Mouse (Mus musculus): ENCODE results near the gene Inava.

Gene Inava

DNA sequence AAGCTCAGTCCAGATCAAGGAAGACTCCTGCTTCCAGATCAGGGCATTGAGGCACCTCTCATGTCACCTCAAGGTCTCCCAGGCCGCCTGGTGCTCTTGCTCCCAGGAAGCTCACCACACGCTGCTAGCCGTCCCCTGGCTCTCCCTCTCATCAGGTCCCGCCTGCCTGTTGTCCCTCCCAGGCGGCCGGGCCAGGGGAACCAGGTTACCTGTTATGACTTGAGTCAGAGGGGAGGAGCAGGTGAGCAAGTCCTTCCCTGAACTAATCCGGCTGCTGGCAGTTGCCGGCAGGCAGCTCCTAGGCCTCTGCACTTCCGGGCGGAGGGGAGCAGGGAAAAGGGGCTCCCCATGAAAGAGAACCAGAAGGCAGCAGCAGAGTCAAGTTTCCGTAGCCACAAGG is 3.9 kb downstream of the Inava start:
- DNase-seq, result no peak

GRCm38 (mm10) chr1:136229040-136229373 is 5.1 kb downstream of the Inava start:
- DNase-seq, result no peak

GRCm38 (mm10) chr1:136228328-136229039 is 5.6 kb downstream of the Inava start:
- no peak for DNase-seq

- DNase-seq, result no peak
Measured at GRCm38 (mm10) chr1:136227870-136228269, 6.2 kb downstream of the Inava start.

DNA sequence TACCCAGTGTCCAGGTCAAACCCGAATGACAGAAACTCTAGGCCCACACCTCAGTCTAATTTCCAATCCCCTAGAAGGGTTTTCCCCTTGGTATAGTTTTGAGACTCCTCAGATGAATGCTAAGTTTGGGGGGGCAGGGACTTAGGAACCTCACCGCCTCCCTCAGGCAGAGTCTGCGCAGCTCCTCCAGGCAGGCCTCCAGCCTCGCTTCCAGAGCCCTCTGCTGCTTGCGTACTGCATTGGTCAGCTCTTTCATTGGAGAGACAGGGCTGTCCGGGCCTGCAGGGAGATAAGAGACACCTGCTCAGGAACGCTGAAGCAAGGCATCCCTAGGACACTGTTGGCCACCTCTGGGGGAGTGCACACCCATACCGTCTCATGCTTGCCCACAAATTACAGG is 7.4 kb downstream of the Inava start:
- DNase-seq, result no peak

GRCm38 (mm10) chr1:136225846-136226245 is 8.2 kb downstream of the Inava start:
- no peak for DNase-seq

DNA sequence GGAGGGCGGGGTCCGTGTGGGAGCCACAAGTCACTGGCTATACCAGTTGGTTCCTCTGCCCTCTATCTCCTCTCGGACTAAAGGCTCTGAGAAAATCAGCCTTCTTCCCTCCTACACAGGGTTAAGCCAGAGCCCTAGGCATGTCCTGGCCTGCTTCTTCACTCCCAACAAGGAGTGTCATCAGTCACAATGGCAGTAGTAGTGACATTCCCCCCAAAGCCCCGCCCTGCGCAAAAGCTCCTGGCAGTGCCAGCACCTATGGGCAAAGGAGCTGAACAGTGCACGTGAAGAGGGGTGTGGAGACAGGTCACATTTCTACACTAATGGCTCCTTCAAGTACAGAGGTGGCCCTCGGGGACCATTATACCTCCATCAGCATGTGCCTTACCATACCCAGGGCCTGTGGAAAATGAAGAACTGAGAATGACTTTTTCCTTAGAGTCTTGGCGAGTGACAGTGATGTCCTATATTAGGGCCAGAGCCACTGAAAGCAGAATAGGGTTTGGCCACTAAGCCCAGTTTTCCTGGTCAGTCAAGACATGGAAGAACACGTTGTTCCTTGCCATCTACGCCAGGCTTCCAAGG is 10.2 kb downstream of the Inava start:
- DNase-seq, result no peak

DNA sequence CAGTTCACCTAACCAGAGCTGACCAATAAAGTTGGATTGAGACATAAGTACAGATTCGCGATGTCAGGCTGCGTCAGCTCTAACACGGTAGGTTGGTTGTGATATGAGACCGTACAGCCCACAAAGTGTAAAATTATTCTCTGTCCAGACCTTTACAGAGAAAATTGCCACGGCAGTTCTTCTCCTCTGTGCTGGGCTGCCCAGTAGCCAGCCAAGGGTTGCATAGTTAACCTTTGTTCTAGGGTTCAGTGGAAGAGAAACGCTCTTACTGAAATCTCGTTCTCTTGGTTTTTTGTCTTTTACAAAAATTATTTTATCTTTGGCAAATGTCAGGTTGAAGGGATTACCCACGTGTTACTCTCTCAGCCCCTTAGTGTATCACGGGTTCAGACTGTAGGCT is 11.7 kb downstream of the Inava start:
- DNase-seq, result no peak

DNA sequence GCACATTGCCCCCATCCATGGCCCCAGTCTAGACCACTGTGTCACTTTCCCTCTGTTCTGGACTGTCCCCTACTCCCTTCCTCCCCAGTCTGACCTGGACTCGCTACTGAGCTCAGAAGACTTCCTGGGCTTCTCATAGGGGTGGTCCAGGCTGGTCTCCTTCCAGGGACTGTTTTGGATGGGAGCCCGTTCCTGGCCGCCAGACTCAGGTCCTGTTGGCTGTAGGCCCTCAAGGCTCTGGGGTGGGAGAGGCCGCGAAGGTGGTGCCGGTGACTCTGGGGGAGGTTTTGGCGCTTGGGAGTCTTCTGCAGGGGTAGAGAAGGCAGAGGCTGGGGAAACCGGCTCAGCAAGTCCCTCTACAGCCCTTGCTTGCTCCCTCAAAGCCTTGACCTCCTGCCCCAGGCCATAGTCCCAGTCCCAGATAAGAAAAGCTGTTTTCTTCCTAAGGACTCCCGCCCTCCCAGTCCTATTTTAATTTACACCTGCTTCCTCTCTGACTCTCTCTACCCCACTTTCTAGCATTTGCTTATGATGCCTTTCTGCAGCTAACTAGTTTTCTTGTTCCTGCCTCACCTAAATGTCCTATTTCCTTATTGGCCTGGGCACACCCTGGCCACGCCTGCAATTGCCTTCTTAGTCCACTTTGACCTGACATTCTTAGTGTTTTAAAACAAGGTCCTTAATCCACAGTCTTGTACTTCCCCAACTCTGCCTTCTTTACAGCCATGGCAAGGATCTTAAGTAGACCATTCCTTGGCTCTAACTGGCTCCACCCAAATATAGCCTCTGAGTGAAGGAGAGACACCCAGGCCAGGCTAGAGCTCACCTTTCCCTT is 13.8 kb downstream of the Inava start:
- DNase-seq, result no peak

DNA sequence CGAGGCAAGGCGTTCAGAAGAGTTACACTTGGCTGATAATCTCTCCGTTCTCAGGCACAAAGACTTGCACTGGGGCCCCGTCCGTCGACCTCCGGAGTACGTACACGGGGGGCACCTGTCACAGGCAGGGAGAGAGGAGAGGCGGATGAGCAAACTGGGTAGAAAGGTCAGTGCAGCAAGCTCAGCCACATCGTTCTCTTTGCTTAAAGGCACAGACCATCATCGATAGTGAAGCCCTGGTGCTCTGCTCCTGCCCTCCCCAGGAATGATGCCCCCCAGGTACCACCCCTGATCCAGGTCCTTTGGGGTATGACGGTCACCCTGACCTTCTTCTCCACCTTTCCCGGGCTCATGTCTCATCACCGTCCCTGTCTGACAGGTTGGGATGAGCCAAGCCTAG is 19.8 kb downstream of the Inava start:
- DNase-seq, result no peak

DNA sequence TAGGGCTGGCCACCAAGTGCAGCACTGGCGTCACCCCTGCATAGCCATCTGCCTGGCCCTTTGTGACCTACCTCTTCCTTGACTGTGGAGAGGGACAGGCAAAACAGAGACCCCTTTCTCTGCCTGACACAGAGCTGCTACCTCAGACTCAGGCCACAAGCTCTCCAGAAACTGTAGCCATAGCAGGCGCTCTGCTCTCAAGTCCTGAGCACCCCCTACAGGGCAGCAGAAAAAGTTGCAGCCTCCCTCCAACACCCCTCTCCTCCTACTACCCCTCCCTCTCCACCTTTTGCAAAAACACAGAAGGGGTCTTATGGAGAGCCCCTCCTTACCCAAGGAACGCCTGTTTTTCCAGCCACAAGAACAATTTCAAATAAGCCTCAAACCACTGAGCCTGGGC is 21.3 kb downstream of the Inava start, which contains the start of gene Mroh3:
Gene Mroh3, minus strand, starts transcription at position 26 of the 400 bp plus-strand sequence.
- peak; percentile 50 for DNase-seq

DNA sequence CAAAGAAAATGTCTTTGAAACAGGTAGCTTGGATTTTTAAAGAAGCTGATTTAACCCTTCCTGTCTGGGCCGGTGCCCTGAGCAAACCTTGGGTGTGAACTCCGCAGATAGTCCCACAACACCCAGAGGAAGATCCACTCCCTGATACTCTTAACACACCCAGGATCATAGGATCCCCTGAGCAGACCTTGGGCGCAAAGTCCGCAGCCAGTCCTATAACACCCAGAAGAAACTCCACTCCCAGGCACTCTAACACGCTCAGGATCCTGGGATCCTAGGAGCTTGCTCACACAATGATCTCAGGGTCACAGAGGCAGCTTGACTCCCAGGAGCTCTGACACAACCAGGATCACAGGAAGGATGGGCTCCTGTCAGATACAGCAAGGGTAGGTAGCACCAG is 44.0 kb downstream of the Inava start:
- DNase-seq, result no peak

GRCm38 (mm10) chr1:136179511-136180001 is 54.5 kb downstream of the Inava start:
- no peak for DNase-seq

DNA sequence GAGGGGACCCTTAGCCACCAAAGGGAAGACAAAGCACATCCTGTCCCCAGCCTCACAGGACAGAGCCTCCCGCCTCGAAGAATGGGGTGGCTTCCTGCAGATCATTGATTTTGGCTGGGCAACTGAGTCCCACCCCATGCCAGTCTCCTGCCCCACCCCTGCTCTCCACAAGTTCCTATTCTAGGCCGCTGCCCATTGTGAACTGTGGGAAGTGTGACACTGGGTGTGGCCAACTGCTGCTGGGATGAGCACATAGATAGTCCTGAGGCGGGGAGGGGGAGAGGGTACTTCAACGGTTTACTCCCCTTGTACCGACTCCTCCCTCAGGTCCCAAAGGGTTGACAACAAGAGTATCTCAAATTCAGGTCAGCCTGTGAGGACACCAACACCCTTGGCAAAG is 55.3 kb downstream of the Inava start:
- no peak for DNase-seq

- no peak for DNase-seq
Measured at GRCm38 (mm10) chr1:136177085-136177484, 57.0 kb downstream of the Inava start.

DNA sequence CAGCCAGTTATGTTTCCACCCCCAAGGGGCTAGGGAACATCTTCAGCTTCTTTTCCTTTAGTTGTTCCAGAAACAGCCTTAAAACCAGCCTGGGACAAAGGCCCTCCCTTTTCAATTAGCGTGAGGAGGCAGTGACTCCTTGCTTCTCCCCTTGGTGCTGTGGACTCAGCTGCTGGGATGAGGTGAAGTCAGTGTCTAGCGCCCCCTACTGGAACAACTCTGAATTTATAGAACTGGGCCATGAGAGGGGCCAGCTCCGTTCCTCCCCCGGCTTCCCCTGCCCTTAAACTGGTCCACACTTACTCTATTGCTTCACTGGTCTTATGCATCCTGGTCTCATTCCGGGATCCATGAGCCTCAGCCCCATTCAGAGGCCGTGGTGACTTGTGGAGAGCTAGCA is 58.9 kb downstream of the Inava start:
- peak; percentile 62 for DNase-seq

- DNase-seq, result peak; percentile 30
Measured at GRCm38 (mm10) chr1:136174101-136174606, 59.9 kb downstream of the Inava start.

- no peak for DNase-seq
Measured at GRCm38 (mm10) chr1:136172696-136173095, 61.4 kb downstream of the Inava start.

DNA sequence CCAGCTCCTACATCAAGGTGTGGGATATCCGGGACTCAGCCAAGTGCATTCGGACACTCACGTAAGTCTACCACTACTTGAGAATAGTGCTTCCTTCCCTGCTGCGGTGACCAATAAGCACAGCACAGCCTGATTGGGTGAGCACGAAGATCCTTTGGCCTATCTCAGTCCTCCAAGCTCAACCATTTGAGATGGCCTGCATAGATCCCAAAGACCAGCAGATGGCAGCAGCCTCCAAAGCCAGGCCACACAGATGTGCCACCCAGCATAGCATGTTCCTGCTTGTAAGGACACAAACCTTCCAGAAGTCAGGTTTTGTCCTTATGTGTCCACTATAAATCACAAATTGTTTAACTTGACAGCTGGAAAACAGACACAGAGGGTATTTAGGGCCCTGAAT is 64.0 kb downstream of the Inava start:
- DNase-seq, result peak; percentile 68

DNA sequence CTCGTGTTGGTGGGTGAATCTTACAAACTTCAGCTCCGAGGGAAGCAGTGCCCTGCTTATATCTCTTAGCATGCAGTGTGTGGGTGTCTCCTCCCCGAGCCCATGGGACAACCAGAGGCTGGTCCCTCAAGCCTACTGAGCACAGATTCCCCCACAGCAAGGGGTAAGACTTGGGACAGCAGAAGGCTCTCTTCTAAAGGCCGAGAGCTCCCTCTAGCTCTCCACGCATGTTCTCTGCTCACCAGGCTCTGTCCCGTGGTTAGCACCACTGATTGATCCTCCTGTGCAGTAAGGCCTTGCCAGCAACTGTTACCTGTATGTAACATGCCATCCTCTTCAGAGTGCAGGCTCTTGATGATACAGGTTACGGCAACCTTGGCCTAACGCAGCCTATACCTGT is 66.4 kb downstream of the Inava start:
- peak; percentile 22 for DNase-seq

DNA sequence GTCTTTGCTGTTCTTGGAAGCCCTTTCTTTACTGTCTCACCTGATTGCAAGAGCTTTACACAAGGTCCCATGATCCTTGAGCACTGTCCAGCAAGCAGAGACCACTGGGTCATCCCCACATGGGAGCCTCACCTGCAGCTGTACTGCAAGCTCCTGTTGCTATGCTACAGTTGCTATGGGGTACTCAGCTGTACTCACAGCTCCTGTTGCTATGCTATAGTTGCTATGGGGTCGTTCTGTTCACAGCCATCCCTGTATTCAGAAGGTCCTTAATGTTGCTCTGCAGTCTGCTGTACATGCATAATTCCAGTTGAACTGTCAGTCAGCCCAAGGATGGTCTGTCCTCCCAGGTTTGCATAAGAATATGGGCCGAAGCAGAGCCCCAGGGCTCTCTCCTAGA is 68.6 kb downstream of the Inava start:
- no peak for DNase-seq
